Mouse (Mus musculus): ENCODE measurements around the gene Nos3. TPM values are rescaled to one million over a fixed set of nuclear protein-coding genes. Genes with fewer than 3 reads are reported as not detected.

The Nos3 gene
- total RNA-seq, 2 experiments from 2014 or later: not detected

DNA sequence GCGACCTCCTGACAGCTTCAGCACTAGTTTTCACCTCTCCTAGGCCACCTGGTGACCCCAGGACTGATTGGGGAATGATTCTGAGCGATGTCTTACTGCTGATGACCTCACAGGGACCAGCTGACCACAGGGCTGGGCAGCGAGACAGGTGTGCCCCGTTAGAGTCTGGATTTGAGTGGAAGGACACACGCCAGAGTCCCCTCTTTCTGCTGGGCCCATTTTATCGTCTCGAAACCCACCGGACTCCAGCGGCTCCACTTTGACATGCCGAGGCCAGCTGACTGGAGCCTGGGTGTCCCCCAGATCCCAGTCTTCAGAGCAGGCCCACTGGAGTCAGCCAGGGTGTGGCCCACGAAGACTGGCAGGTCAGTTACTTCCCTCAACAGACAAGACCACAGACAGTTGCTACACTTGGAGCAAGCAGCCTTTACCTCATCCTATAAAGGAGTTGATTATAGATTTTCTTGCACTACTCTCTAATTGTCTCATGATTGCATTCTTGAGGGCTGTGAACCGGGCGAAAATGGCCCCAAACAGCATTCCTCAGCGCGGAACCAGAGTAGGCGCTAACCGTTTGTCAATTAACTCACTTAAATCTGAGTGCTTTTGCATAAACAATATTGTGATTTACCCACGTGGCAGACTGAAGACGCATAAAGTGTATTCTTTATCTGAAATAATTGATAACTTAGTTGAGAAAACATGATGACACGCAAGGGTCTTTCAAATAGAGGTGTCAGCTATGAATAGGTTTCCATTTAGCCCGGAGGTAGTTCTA is 59.6 kb downstream of the Nos3 start:
- peak; percentile 53 for ATAC-seq (replicated peaks; ENCODE audit: low FRiP score, poor library complexity, severe bottlenecking)

DNA sequence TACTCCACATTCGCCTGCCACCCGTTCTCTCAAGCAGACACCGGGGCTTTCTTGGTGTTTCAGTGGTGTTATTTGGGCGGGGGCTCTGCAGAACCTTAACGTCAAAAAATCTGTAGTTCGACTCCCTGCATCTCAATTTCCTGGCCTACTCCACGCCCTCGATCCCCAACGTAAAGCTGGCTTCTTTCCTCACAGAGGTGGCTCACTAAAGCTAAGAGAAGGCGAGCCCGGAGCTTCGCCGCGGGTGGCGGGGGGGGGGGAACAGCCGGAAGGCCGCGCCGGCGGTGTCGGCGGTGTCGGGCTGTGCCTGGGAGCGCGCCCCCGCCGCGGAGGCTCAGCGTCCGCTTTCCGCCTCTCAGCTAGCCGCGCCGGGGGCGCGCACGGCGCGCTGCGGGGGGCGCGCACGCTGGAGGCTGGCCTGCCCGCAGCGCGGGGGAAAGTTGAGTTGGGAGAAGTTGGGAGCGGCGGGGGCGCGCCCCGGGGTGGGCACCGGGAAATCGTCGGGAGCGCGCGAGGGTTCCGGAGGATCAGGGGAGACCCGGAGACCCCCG is 60.3 kb downstream of the Nos3 start:
- no peak for ATAC-seq (replicated peaks; ENCODE audit: low FRiP score, poor library complexity, severe bottlenecking)

DNA sequence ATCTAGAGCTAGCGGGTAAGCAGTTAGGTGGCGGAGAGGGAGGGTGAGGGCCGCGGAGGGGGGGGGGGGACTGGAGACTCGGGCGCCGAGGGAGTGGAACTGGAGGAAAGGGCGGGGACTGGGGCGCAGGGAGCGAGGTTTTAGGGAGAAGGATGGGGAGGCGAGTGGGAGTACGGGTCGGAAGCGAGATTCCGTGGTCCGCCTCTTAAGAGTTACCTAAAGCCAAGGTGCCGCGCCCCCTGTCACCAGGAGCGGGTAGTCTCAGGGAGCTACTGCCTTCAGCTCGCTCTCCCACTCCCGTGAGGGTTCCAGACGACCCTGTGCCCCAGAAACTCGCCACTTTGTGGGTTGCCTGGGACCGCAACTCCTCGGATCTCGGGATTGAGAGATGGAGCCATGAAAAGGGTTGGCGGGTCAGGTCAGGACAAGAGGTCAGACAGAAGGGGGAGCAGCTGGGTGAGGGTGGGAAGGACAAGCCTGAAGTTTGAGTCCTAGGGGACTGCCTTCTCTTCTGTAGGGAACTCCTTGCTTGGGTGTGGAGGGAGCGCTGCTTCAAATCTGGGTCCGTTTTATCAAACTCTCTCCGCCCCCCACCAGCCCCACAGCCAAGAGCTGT is 60.9 kb downstream of the Nos3 start:
- ATAC-seq (replicated peaks; ENCODE audit: low FRiP score, poor library complexity, severe bottlenecking): no peak

DNA sequence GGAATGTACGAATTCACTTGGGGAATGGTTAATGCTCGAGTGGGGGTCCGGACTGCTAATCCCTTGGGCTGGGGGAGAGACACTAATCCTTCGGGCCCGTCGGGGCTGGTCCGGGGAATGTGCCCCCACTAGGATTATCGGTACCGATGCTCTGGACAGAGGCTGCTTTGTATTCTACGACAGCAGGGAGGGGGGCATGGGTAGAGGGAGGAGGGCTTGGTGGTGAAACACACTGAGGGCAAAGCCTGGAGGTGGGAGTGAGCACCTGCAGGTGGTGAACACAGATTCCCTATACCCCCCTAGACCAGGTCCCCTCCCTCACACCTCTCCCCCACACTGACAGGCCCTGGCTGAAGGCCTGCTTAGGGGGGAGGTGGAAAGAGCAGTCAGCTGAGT is 61.4 kb downstream of the Nos3 start:
- ATAC-seq (replicated peaks; ENCODE audit: low FRiP score, poor library complexity, severe bottlenecking): no peak

DNA sequence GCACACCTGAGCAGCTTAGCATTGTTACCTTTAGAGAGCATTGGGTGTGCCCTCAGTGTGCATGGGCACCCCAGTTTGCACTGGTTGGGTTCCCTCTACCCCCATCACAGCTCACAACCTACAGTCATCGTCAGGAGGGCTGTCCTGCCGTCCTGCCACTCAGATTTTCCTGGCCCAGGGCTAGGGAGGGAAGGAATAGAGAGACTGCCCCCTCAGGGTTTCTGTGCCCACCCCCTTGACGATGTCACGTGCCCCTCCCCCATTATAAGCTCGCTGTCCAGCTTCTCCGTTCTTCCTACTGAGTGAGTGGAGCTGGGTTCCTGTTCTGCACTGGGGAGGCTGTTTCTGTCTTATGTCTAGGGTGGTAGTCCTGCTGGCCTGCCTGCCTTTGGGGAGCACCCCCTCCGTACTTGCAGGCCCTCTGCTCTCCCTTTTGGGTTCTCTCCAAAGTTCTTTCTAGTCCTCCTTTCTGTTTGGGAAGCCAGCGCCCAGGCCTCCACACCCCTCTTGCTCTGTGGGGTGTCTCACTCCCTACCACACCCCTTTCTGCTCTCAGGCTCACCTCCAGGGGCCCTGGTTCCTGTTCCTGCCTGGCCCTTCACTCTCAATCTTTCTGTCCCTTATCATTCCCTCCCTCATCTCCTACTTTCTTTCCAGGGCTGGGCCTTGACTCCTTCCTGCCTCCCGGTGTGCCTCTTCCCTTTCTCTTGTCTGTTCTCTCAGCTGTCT is 62.1 kb downstream of the Nos3 start:
- no peak for ATAC-seq (replicated peaks; ENCODE audit: low FRiP score, poor library complexity, severe bottlenecking)

DNA sequence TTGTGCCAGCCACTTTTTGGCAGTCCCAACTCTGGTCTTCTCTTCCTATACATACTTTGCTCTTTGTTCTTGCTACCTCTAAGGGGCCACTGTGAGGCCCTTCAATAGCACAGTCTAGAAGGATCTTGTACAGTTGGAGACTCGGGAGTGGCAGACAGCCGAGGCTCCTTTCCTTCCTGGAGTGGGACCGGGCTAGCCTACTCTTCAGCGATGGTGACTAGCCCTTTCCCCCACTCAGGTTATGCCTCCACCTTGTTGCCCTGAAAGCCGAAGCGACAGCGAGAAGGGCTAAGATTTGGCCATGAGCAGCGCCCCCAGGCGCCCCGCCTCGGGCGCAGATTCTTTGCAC is 62.6 kb downstream of the Nos3 start:
- ATAC-seq (replicated peaks; ENCODE audit: low FRiP score, poor library complexity, severe bottlenecking): no peak

DNA sequence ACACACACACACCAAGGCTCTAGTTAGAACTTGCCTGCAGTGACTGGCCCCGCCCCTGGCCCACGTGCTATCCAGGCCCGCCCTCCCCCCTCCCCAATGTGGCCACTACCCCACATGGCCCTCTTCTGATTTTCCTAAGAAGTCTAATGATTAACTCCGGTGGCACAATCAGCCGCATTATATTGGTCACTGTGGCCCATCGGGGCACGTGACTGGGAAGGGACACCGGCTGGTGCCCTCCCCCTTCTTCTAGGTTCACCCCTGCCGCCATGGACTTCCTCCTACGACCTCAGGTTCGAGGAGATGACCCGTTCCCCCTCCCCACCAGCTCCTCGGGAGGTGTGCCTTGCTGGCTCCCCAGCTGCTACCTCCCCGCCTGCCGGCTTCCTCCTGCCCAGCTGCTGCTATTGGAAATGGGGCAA is 63.4 kb downstream of the Nos3 start:
- no peak for ATAC-seq (replicated peaks; ENCODE audit: low FRiP score, poor library complexity, severe bottlenecking)

DNA sequence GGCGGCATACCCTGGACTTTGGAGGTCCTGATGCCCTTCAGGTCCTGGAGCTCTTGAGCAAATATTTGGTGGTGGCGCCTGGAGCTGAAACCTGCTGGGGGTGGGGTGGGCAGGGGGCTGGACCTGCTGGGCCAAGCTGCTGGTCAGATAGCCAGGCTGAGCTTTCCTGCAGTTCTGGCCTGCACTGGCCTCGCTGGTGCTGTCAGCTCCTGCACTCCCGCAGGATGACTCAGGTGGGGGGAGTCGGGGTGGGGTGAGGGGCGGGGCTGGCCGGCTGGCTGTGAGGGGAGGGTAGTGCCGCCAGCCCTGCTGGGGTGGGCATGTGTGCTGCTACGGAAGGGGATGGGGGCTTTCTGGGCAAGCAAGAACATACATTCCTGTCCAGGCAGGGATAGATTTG is 64.0 kb downstream of the Nos3 start:
- no peak for ATAC-seq (replicated peaks; ENCODE audit: low FRiP score, poor library complexity, severe bottlenecking)

DNA sequence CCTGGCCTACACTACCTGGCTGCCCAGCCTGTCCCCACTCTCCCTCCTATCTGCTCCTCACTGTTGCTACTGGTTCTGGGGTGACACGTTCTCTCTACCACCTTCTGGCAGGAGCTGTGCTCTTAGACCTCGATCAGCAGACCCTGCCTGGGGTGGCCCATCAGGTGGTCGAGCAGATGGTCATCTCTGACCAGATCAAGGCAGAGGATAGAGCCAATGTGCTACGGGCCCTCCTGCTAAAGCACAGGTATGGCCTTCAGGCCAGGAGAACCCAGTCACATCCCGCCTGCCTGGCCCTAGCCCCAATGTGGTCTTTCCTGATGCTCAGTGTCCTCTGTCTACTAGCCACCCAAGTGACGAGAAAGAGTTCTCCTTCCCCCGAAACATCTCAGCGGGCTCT is 69.4 kb downstream of the Nos3 start:
- no peak for ATAC-seq (replicated peaks; ENCODE audit: low FRiP score, poor library complexity, severe bottlenecking)

Other genes with a start within 250 kb of the Nos3 start
- gene Nupl2, start 199.8 kb upstream of the Nos3 start, total RNA-seq (2015; ENCODE audit: low replicate concordance): 8.6 and 17.1 TPM in 2 replicates
- gene Nupl2, start 199.8 kb upstream of the Nos3 start, total RNA-seq (2017; ENCODE audit: low replicate concordance): 12.0 and 14.2 TPM in 2 replicates
- gene Kcnh2, start 13.2 kb upstream of the Nos3 start, total RNA-seq (2015; ENCODE audit: low replicate concordance): not detected in 2 replicates
- gene Kcnh2, start 13.2 kb upstream of the Nos3 start, total RNA-seq (2017; ENCODE audit: low replicate concordance): 0.14 TPM in 1 of 2 replicates, not detected in the other
- not detected in 2 replicates for gene Atg9b, start 27.3 kb downstream of the Nos3 start, total RNA-seq (2015; ENCODE audit: low replicate concordance)
- gene Atg9b, start 27.3 kb downstream of the Nos3 start, total RNA-seq (2017; ENCODE audit: low replicate concordance): not detected in 2 replicates
- 11.3 and 22.7 TPM in 2 replicates for gene Abcb8, start 28.9 kb downstream of the Nos3 start, total RNA-seq (2015; ENCODE audit: low replicate concordance)
- gene Abcb8, start 28.9 kb downstream of the Nos3 start, total RNA-seq (2017; ENCODE audit: low replicate concordance): 2.9 and 5.5 TPM in 2 replicates
- gene Asic3, start 48.6 kb downstream of the Nos3 start, total RNA-seq (2015; ENCODE audit: low replicate concordance): not detected in 2 replicates
- gene Asic3, start 48.6 kb downstream of the Nos3 start, total RNA-seq (2017; ENCODE audit: low replicate concordance): 1.3 TPM in 1 of 2 replicates, not detected in the other
- 0.58 and 4.2 TPM in 2 replicates for gene Cdk5, start 58.7 kb downstream of the Nos3 start, total RNA-seq (2015; ENCODE audit: low replicate concordance)
- 2.5 and 3.5 TPM in 2 replicates for gene Cdk5, start 58.7 kb downstream of the Nos3 start, total RNA-seq (2017; ENCODE audit: low replicate concordance)
- gene Slc4a2, start 59.0 kb downstream of the Nos3 start, total RNA-seq (2015; ENCODE audit: low replicate concordance): 1.7 and 16.1 TPM in 2 replicates
- gene Slc4a2, start 59.0 kb downstream of the Nos3 start, total RNA-seq (2017; ENCODE audit: low replicate concordance): 6.3 and 15.9 TPM in 2 replicates
- 9.2 and 25.1 TPM in 2 replicates for gene Fastk, start 80.5 kb downstream of the Nos3 start, total RNA-seq (2015; ENCODE audit: low replicate concordance)
- 4.3 and 9.1 TPM in 2 replicates for gene Fastk, start 80.5 kb downstream of the Nos3 start, total RNA-seq (2017; ENCODE audit: low replicate concordance)
- 2.9 and 3.7 TPM in 2 replicates for gene Tmub1, start 83.0 kb downstream of the Nos3 start, total RNA-seq (2015; ENCODE audit: low replicate concordance)
- gene Tmub1, start 83.0 kb downstream of the Nos3 start, total RNA-seq (2017; ENCODE audit: low replicate concordance): 2.0 and 4.3 TPM in 2 replicates
- 1.0 and 3.5 TPM in 2 replicates for gene Agap3, start 87.4 kb downstream of the Nos3 start, total RNA-seq (2015; ENCODE audit: low replicate concordance)
- gene Agap3, start 87.4 kb downstream of the Nos3 start, total RNA-seq (2017; ENCODE audit: low replicate concordance): 10.5 and 14.5 TPM in 2 replicates
- not detected in 2 replicates for gene Gbx1, start 162.4 kb downstream of the Nos3 start, total RNA-seq (2015; ENCODE audit: low replicate concordance)
- not detected in 2 replicates for gene Gbx1, start 162.4 kb downstream of the Nos3 start, total RNA-seq (2017; ENCODE audit: low replicate concordance)
- not detected in 2 replicates for gene Asb10, start 176.2 kb downstream of the Nos3 start, total RNA-seq (2015; ENCODE audit: low replicate concordance)
- 0.14 TPM in 1 of 2 replicates, not detected in the other for gene Asb10, start 176.2 kb downstream of the Nos3 start, total RNA-seq (2017; ENCODE audit: low replicate concordance)
- not detected in 2 replicates for gene 4931409K22Rik, start 192.0 kb downstream of the Nos3 start, total RNA-seq (2015; ENCODE audit: low replicate concordance)
- gene 4931409K22Rik, start 192.0 kb downstream of the Nos3 start, total RNA-seq (2017; ENCODE audit: low replicate concordance): not detected in 2 replicates
- gene Abcf2, start 212.7 kb downstream of the Nos3 start, total RNA-seq (2015; ENCODE audit: low replicate concordance): 7.1 and 9.8 TPM in 2 replicates
- gene Abcf2, start 212.7 kb downstream of the Nos3 start, total RNA-seq (2017; ENCODE audit: low replicate concordance): 17.4 and 22.3 TPM in 2 replicates
- 0.96 and 1.3 TPM in 2 replicates for gene Chpf2, start 221.9 kb downstream of the Nos3 start, total RNA-seq (2015; ENCODE audit: low replicate concordance)
- 1.6 and 3.6 TPM in 2 replicates for gene Chpf2, start 221.9 kb downstream of the Nos3 start, total RNA-seq (2017; ENCODE audit: low replicate concordance)

All from erythroblast, adult 5-6 weeks (primary cell).